Mouse (Mus musculus): ENCODE results near the gene Gm21518.
"Not testable (repeated sequence)": the region's sequence is repeated elsewhere in the genome, so short reads cannot be mapped to it uniquely, and the experiment has no call there.

The Gm21518 gene

GRCm38 (mm10) chrY:62190566-62190965 is at the start of gene Gm21518:
Gene Gm21518 (plus strand): TSS chrY:62190866.
- DNase-seq (ENCODE audit: low spot score in 2 of 2), result not testable (repeated sequence)
